Comparison of ENCODE assay signal across 8 mouse cellular contexts in the genomic region with DNA sequence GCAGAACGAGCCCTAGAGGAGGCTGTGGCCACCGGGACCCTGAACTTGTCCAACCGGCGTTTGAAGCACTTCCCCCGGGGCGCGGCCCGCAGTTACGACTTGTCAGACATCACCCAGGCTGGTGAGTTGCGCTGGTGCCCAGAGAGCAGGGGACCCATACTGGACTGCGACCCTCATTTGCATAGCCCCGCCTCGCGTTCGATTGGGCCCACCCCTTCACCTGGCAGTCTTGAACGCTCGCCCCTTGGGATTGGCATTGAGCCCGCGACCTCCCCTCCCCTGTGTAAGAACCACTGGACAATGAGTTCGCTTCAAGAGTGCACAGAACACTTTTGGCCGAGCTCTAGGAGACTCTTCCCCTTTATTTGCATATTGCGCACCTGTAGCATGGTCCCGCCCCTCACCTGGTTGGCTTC. TPM values are rescaled to one million over a fixed set of nuclear protein-coding genes. Genes with fewer than 3 reads are reported as not detected.
DNase-seq lines count a peak whose midpoint lies in the region; ATAC-seq and TF ChIP-seq lines count a peak whose summit lies in the region.

No protein-coding gene starts in this region.

- peak; percentile 4; the same call in 1 of the 2 replicates for ATAC-seq in hindbrain, postnatal 0 days
- ATAC-seq in liver, embryonic 13.5 days (ENCODE audit: low read depth), result peak; percentile 43
- ATAC-seq in neural tube, embryonic 12.5 days (ENCODE audit: low FRiP score, low read depth), result peak; percentile 51

- H3K9me3 ChIP-seq in hindbrain, postnatal 0 days (ENCODE audit: low read length), result no peaks in the 10 kb centered on the region
- H3K9me3 ChIP-seq in liver, embryonic 13.5 days (replicated peaks), result no peaks in the 10 kb centered on the region
- H3K9me3 ChIP-seq in neural tube, embryonic 12.5 days, result no peaks in the 10 kb centered on the region

- H3K4me1 ChIP-seq in cortical plate, adult 2 months (ENCODE audit: control insufficient read depth, insufficient read depth, low read length), result no peaks in the 10 kb centered on the region
- peaks cover 18% of the 10 kb centered on the region for H3K4me1 ChIP-seq in hindbrain, postnatal 0 days (ENCODE audit: insufficient read depth, low read length)
- peaks cover 58% of the 10 kb centered on the region for H3K4me1 ChIP-seq in liver, embryonic 13.5 days (replicated peaks)
- peaks cover 38% of the 10 kb centered on the region for H3K4me1 ChIP-seq in neural tube, embryonic 12.5 days

- peak overlapping the region; percentile 100 for H3K4me3 ChIP-seq in left cerebral cortex, adult 2 months
- peak overlapping the region; percentile 90 for H3K4me3 ChIP-seq in cortical plate, adult 2 months (ENCODE audit: insufficient read depth, low read length)
- peak overlapping the region; percentile 89 for H3K4me3 ChIP-seq in hindbrain, postnatal 0 days (ENCODE audit: low read length)
- peak overlapping the region; percentile 93 for H3K4me3 ChIP-seq in liver, embryonic 13.5 days (replicated peaks)
- H3K4me3 ChIP-seq in neural tube, embryonic 12.5 days, result peak overlapping the region; percentile 78

- intact Hi-C loops in left cerebral cortex, adult 2 months (cut with DNase I), result loop anchor here (2.0 kb wide), 1 partner anchor 53 kb away; no protein-coding TSS in a partner anchor

- no peak for DNase-seq in left cerebral cortex, adult 2 months (ENCODE audit: extremely low spot score in 1 of 2, low spot score in 2 of 2)
- no peak for DNase-seq in left cerebral cortex, adult 9 months (ENCODE audit: low spot score in 2 of 2)
- peak; percentile 57 for DNase-seq in hindbrain, postnatal 0 days (ENCODE audit: low spot score)
- peak; percentile 66 for DNase-seq in liver, embryonic 13.5 days
- no peak for DNase-seq in thymus, adult 18-20 months
- DNase-seq in left cerebral cortex, adult 18-20 months (ENCODE audit: low spot score in 2 of 2), result no peak

- under 1% methylated on average over 23 of the region's 23 CpGs for WGBS in hindbrain, postnatal 0 days
- under 1% methylated on average over 23 of the region's 23 CpGs for WGBS in liver, embryonic 13.5 days (ENCODE audit: insufficient replicate concordance)
- under 1% methylated on average over 23 of the region's 23 CpGs for WGBS in neural tube, embryonic 12.5 days

- TF ChIP-seq POLR2A in cortical plate, adult 2 months (IDR thresholded peaks at IDR 0.05; ENCODE audit: extremely low read depth, insufficient read depth, low read length), result no peak

- TF ChIP-seq CTCF in left cerebral cortex, adult 2 months (IDR thresholded peaks at IDR 0.05), result no peak
- no peak for TF ChIP-seq CTCF in cortical plate, adult 2 months (IDR thresholded peaks at IDR 0.05; ENCODE audit: extremely low read depth, insufficient read depth, low read length)
- no peak for TF ChIP-seq CTCF in hindbrain, postnatal 0 days (IDR thresholded peaks at IDR 0.05; ENCODE audit: low read depth)

- no peaks in the 10 kb centered on the region for H3K27me3 ChIP-seq in hindbrain, postnatal 0 days (ENCODE audit: insufficient read depth, low read length)
- no peaks in the 10 kb centered on the region for H3K27me3 ChIP-seq in liver, embryonic 13.5 days
- no peaks in the 10 kb centered on the region for H3K27me3 ChIP-seq in neural tube, embryonic 12.5 days (replicated peaks)

- peak overlapping the region; percentile 99 for H3K4me2 ChIP-seq in hindbrain, postnatal 0 days (ENCODE audit: low read depth, low read length)
- H3K4me2 ChIP-seq in liver, embryonic 13.5 days, result peak overlapping the region; percentile 97
- H3K4me2 ChIP-seq in neural tube, embryonic 12.5 days (replicated peaks), result peak overlapping the region; percentile 79

- H3K36me3 ChIP-seq in hindbrain, postnatal 0 days (ENCODE audit: insufficient read depth, low read length), result peaks cover 9% of the 10 kb centered on the region; the same call in 1 of the 2 replicates
- H3K36me3 ChIP-seq in liver, embryonic 13.5 days, result peaks cover 17% of the 10 kb centered on the region
- H3K36me3 ChIP-seq in neural tube, embryonic 12.5 days, result peaks cover 16% of the 10 kb centered on the region

- peak overlapping the region; percentile 93 for H3K27ac ChIP-seq in left cerebral cortex, adult 2 months
- peak overlapping the region; percentile 79 for H3K27ac ChIP-seq in cortical plate, adult 2 months (ENCODE audit: insufficient read depth, low read length)
- H3K27ac ChIP-seq in hindbrain, postnatal 0 days, result peak overlapping the region; percentile 90
- peak overlapping the region; percentile 97 for H3K27ac ChIP-seq in liver, embryonic 13.5 days
- H3K27ac ChIP-seq in neural tube, embryonic 12.5 days, result peak overlapping the region; percentile 86

- H3K9ac ChIP-seq in hindbrain, postnatal 0 days (replicated peaks; ENCODE audit: low read length), result peak overlapping the region; percentile 90
- peak overlapping the region; percentile 91 for H3K9ac ChIP-seq in liver, embryonic 13.5 days
- H3K9ac ChIP-seq in neural tube, embryonic 12.5 days, result peak overlapping the region; percentile 81

RNA-seq across cellular contexts. Expression of gene Gm20605, which starts 0.3 kb away (rescaled TPM):
- 10 to 100 TPM; 11.6 to 12.8 TPM for total RNA-seq in left cerebral cortex, adult 2 months (2021)
- polyA plus RNA-seq in cortical plate, adult 2 months (2012; rRNA removed), result 11.0 and 12.6 TPM in 2 replicates
- total RNA-seq in hindbrain, postnatal 0 days (2014; rRNA removed), result 3.4 and 4.1 TPM in 2 replicates
- 4.1 and 5.3 TPM in 2 replicates for polyA plus RNA-seq in hindbrain, postnatal 0 days (2015; fragmentation: Nextera tagmentation; extraction: Ambion mirVana)
- 3.4 and 4.1 TPM in 2 replicates for polyA plus RNA-seq in liver, embryonic 13.5 days (2015; fragmentation: Nextera tagmentation; extraction: Ambion mirVana)
- 8.9 and 9.4 TPM in 2 replicates for polyA plus RNA-seq in neural tube, embryonic 12.5 days (2016; fragmentation: Nextera tagmentation; extraction: Ambion mirVana)
- 10 to 100 TPM in 1 of 2 experiments, 1 to 10 TPM in 1; 9.7 to 10.1 TPM for total RNA-seq in left cerebral cortex, adult 18-20 months (2021)

RNA-seq across cellular contexts. Expression of gene Lrch4, which starts 0.4 kb away (rescaled TPM):
- 10 to 100 TPM; 15.9 to 21.2 TPM for total RNA-seq in left cerebral cortex, adult 2 months (2021)
- 11.5 and 15.0 TPM in 2 replicates for polyA plus RNA-seq in cortical plate, adult 2 months (2012; rRNA removed)
- total RNA-seq in hindbrain, postnatal 0 days (2014; rRNA removed), result 9.6 and 10.4 TPM in 2 replicates
- polyA plus RNA-seq in hindbrain, postnatal 0 days (2015; fragmentation: Nextera tagmentation; extraction: Ambion mirVana), result 12.3 and 14.6 TPM in 2 replicates
- 24.8 and 32.0 TPM in 2 replicates for polyA plus RNA-seq in liver, embryonic 13.5 days (2015; fragmentation: Nextera tagmentation; extraction: Ambion mirVana)
- polyA plus RNA-seq in neural tube, embryonic 12.5 days (2016; fragmentation: Nextera tagmentation; extraction: Ambion mirVana), result 29.4 and 32.5 TPM in 2 replicates
- 10 to 100 TPM; 13.8 to 14.3 TPM for total RNA-seq in left cerebral cortex, adult 18-20 months (2021)

RNA-seq across cellular contexts. Expression of gene Fbxo24, which starts 0.5 kb away (rescaled TPM):
- total RNA-seq in left cerebral cortex, adult 2 months (2021), result under 1 TPM; 0.23 to 0.42 TPM
- 0.23 and 0.29 TPM in 2 replicates for polyA plus RNA-seq in cortical plate, adult 2 months (2012; rRNA removed)
- total RNA-seq in hindbrain, postnatal 0 days (2014; rRNA removed), result 0.25 and 0.26 TPM in 2 replicates
- polyA plus RNA-seq in hindbrain, postnatal 0 days (2015; fragmentation: Nextera tagmentation; extraction: Ambion mirVana), result 0.18 TPM in 1 of 2 replicates, not detected in the other
- polyA plus RNA-seq in liver, embryonic 13.5 days (2015; fragmentation: Nextera tagmentation; extraction: Ambion mirVana), result 0.08 TPM in 1 of 2 replicates, not detected in the other
- polyA plus RNA-seq in neural tube, embryonic 12.5 days (2016; fragmentation: Nextera tagmentation; extraction: Ambion mirVana), result 0.11 and 0.39 TPM in 2 replicates
- under 1 TPM; 0.21 to 0.45 TPM for total RNA-seq in left cerebral cortex, adult 18-20 months (2021)

RNA-seq across cellular contexts. Expression of gene Sap25, which starts 11.8 kb away (rescaled TPM):
- total RNA-seq in left cerebral cortex, adult 2 months (2021), result 1 to 10 TPM; 4.8 to 7.2 TPM
- 24.6 and 26.0 TPM in 2 replicates for polyA plus RNA-seq in cortical plate, adult 2 months (2012; rRNA removed)
- 0.97 and 5.2 TPM in 2 replicates for total RNA-seq in hindbrain, postnatal 0 days (2014; rRNA removed)
- 2.9 and 3.7 TPM in 2 replicates for polyA plus RNA-seq in hindbrain, postnatal 0 days (2015; fragmentation: Nextera tagmentation; extraction: Ambion mirVana)
- polyA plus RNA-seq in liver, embryonic 13.5 days (2015; fragmentation: Nextera tagmentation; extraction: Ambion mirVana), result 2.8 and 3.4 TPM in 2 replicates
- 7.6 and 9.5 TPM in 2 replicates for polyA plus RNA-seq in neural tube, embryonic 12.5 days (2016; fragmentation: Nextera tagmentation; extraction: Ambion mirVana)
- 10 to 100 TPM in 1 of 2 experiments, 1 to 10 TPM in 1; 6.9 to 10.6 TPM for total RNA-seq in left cerebral cortex, adult 18-20 months (2021)

RNA-seq across cellular contexts. Expression of gene Pcolce, which starts 15.7 kb away (rescaled TPM):
- 10 to 100 TPM in 1 of 2 experiments, 1 to 10 TPM in 1; 9.6 to 11.2 TPM for total RNA-seq in left cerebral cortex, adult 2 months (2021)
- polyA plus RNA-seq in cortical plate, adult 2 months (2012; rRNA removed), result 12.6 and 13.6 TPM in 2 replicates
- 22.3 and 26.2 TPM in 2 replicates for total RNA-seq in hindbrain, postnatal 0 days (2014; rRNA removed)
- 21.5 and 22.0 TPM in 2 replicates for polyA plus RNA-seq in hindbrain, postnatal 0 days (2015; fragmentation: Nextera tagmentation; extraction: Ambion mirVana)
- 15.5 and 16.1 TPM in 2 replicates for polyA plus RNA-seq in liver, embryonic 13.5 days (2015; fragmentation: Nextera tagmentation; extraction: Ambion mirVana)
- 51.8 and 52.0 TPM in 2 replicates for polyA plus RNA-seq in neural tube, embryonic 12.5 days (2016; fragmentation: Nextera tagmentation; extraction: Ambion mirVana)
- total RNA-seq in left cerebral cortex, adult 18-20 months (2021), result 10 to 100 TPM; 12.6 to 15.2 TPM

Comparison
In these comparisons a context has a peak if more than half of its experiments do, and no peak if none do; other contexts are left out.
1. DNase-seq: peak in hindbrain, postnatal 0 days (single experiment) and liver, embryonic 13.5 days (single experiment); none in left cerebral cortex, adult 2 months (0 of 2), left cerebral cortex, adult 9 months (0 of 2), thymus, adult 18-20 months (0 of 2) and left cerebral cortex, adult 18-20 months (0 of 2).
2. Peak in every context shown above with its lines, with median percentiles within 50 percentile points of each other: H3K27ac ChIP-seq, H3K4me3 ChIP-seq, ATAC-seq, H3K4me2 ChIP-seq and H3K9ac ChIP-seq.